ENCODE assay signal across 10 mouse cellular contexts in genomic region chr13:109278504-109278912, GRCm38 (mm10).
DNase-seq lines count a peak whose midpoint lies in the region; ATAC-seq lines count a peak whose summit lies in the region.
"Had no signal": no experiment of that assay in that cellular context is flagged by ENCODE, and none has a peak within 500 bp of the region (broad histone marks: within the 10 kb centered on the region; RNA-seq: fewer than 3 reads in every experiment).

No protein-coding gene starts in this region.

- H3K36me3 ChIP-seq in heart, embryonic 12.5 days, result peaks cover 10% of the 10 kb centered on the region; the same call in 1 of the 2 replicates
- no peaks in the 10 kb centered on the region; the same call in 1 of the 2 replicates for H3K36me3 ChIP-seq in stomach, embryonic 16.5 days (ENCODE audit: control insufficient read depth, insufficient read depth, low read length)
- H3K36me3 ChIP-seq: stomach, embryonic 15.5 days had no signal

- no peak overlapping the region for H3K4me3 ChIP-seq in heart, embryonic 12.5 days
- no peak overlapping the region; the same call in 1 of the 2 replicates for H3K4me3 ChIP-seq in stomach, embryonic 16.5 days (replicated peaks; ENCODE audit: low read length)
- H3K4me3 ChIP-seq: stomach, embryonic 15.5 days had no signal

- H3K4me2 ChIP-seq in heart, embryonic 12.5 days, result 0 out of 2 replicates have a peak overlapping the region, but pooled peaks have one; percentile 8
- H3K4me2 ChIP-seq in stomach, embryonic 16.5 days (ENCODE audit: low read depth, low read length), result peak overlapping the region; percentile 44
- H3K4me2 ChIP-seq: stomach, embryonic 15.5 days had no signal

- H3K27me3 ChIP-seq in heart, embryonic 12.5 days (replicated peaks), result no peaks in the 10 kb centered on the region
- no peaks in the 10 kb centered on the region for H3K27me3 ChIP-seq in stomach, embryonic 16.5 days (ENCODE audit: control insufficient read depth, insufficient read depth, low read length)
- H3K27me3 ChIP-seq: stomach, embryonic 15.5 days had no signal

- ATAC-seq in heart, embryonic 12.5 days (ENCODE audit: insufficient number of reproducible peaks, low FRiP score), result no peak
- ATAC-seq in stomach, embryonic 16.5 days (ENCODE audit: insufficient read depth, low FRiP score), result no peak
- no peak for ATAC-seq in megakaryocyte, adult 5-6 weeks (ENCODE audit: poor library complexity, severe bottlenecking)

- 60% methylated on average over 10 of the region's 10 CpGs for WGBS in heart, embryonic 12.5 days
- 32% methylated on average over 10 of the region's 10 CpGs for WGBS in stomach, embryonic 16.5 days

- H3K27ac ChIP-seq in heart, embryonic 12.5 days (ENCODE audit: poor library complexity, severe bottlenecking), result no peak overlapping the region
- no peak overlapping the region for H3K27ac ChIP-seq in stomach, embryonic 16.5 days (ENCODE audit: low read length)
- H3K27ac ChIP-seq: stomach, embryonic 15.5 days had no signal

- H3K4me1 ChIP-seq in heart, embryonic 12.5 days (replicated peaks), result peaks cover 7% of the 10 kb centered on the region; the same call in 1 of the 2 replicates
- peaks cover 9% of the 10 kb centered on the region; the same call in 1 of the 2 replicates for H3K4me1 ChIP-seq in stomach, embryonic 16.5 days (ENCODE audit: control insufficient read depth, insufficient read depth, low read length)

- no peak overlapping the region for H3K9ac ChIP-seq in heart, embryonic 12.5 days
- H3K9ac ChIP-seq in stomach, embryonic 16.5 days (ENCODE audit: low read length), result 0 out of 2 replicates have a peak overlapping the region, but pooled peaks have one; percentile 14
- H3K9ac ChIP-seq: stomach, embryonic 15.5 days had no signal

- 0 out of 2 replicates have a peak, but pooled peaks cover 11% of the 10 kb centered on the region for H3K9me3 ChIP-seq in heart, embryonic 12.5 days (replicated peaks)
- H3K9me3 ChIP-seq in stomach, embryonic 16.5 days (replicated peaks; ENCODE audit: control insufficient read depth, low read length), result 0 out of 2 replicates have a peak, but pooled peaks cover 12% of the 10 kb centered on the region
- H3K9me3 ChIP-seq: stomach, embryonic 15.5 days had no signal

- intact Hi-C loops in left cerebral cortex, postnatal 25 days (cut with DNase I), result loop anchor here (2.0 kb wide), 1 partner anchor 42 kb away; no protein-coding TSS in a partner anchor

- DNase-seq in heart, adult 9 months (ENCODE audit: low spot score in 2 of 2), result no peak
- DNase-seq in retina, postnatal 1 day, result peak; percentile 80
- no peak for DNase-seq in retina, embryonic 14.5 days (ENCODE audit: low spot score)
- DNase-seq in left cerebral cortex, postnatal 25 days (ENCODE audit: low spot score in 2 of 2), result peak; percentile 23 to 79
- DNase-seq in thymus, postnatal 14 days, result no peak
- DNase-seq: kidney, adult 11 months had no signal

Comparison
In these comparisons a context has a peak if more than half of its experiments do, and no peak if none do; other contexts are left out.
1. DNase-seq: peak in retina, postnatal 1 day (single experiment) and left cerebral cortex, postnatal 25 days (2 of 2); none in heart, adult 9 months (0 of 2), retina, embryonic 14.5 days (single experiment) and thymus, postnatal 14 days (single experiment).